Mouse (Mus musculus): ENCODE measurements at regions not wholly inside any gene's neighbourhood (a gene's known extent, or its start where the extent isn't known, plus 50 kb on each side); places are given as distances from the start of the nearest gene placed in this dataset.

GRCm38 (mm10) chr8:56682564-56682963 lies 131.7 kb downstream of the Fbxo8 start:
- no peak for DNase-seq

DNA sequence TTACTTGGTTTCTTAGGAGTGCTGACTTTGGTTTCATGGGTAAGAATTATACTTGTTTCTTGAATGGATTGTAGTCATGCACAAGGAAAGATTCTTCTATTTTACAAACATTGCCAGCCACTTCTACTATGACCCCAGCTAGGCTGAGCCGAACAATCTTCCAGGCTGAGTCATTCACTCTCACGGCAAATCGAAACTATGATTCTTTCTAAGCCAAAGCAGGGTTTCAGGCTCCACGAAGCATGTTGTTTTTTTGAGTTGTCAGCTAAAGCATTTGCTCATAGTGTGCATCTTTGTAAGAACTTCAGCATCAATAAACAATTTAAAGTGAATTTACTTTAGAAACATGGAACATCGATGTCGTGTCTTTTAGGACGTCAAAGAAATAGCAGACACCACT lies 133.5 kb downstream of the Fbxo8 start:
- no peak for DNase-seq

DNA sequence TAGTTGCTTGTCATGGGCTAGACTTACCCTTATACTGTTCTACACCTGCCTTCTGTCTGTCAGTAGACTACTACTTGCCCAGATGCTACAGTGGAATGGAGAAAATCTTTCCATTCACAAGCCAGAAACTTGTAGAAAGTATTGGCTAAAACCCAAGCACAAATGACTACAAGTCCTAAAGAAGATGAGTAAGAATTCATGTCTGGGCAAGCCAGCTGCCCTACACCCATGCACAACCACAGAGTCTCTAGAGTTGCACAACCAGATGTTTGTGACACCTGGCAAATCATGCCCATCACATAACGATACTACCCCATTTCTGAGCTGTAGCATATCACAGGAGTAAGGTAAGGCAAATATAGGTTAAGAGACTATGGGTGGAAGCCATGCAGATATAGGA lies 144.5 kb downstream of the Fbxo8 start:
- DNase-seq: no peak

GRCm38 (mm10) chr8:56700580-56701145 lies 149.8 kb downstream of the Fbxo8 start:
- no peak for DNase-seq

- DNase-seq: no peak
Observed at GRCm38 (mm10) chr8:56706377-56706776, 155.5 kb downstream of the Fbxo8 start.

- no peak for DNase-seq
Observed at GRCm38 (mm10) chr8:56706941-56707706, 156.2 kb downstream of the Fbxo8 start.

DNA sequence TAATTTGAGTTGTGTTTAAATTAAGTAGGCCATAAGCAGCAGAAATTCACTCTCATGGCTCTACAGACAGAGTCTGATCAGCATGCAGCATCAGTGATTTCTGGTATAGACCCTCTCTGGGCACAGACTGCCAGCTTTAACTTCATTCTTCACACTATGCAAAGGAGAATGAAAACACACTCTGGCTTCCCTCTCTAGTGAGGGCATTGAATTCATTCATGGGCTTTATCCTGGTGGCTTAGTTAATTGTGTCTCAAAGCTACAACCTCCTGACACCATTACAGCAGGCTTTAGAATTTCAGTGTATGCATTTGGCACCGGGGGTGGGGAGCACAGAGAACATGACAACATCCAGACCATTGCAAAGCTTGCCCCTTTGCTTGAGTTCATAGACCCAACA lies 169.1 kb downstream of the Fbxo8 start:
- no peak for DNase-seq

- no peak for DNase-seq
Observed at GRCm38 (mm10) chr8:56722473-56723236, 171.8 kb downstream of the Fbxo8 start.

GRCm38 (mm10) chr8:56724607-56725006 lies 173.7 kb downstream of the Fbxo8 start:
- DNase-seq: no peak

GRCm38 (mm10) chr8:56733318-56733717 lies 182.4 kb downstream of the Fbxo8 start:
- no peak for DNase-seq

- no peak for DNase-seq
Observed at GRCm38 (mm10) chr8:56735021-56735420, 184.1 kb downstream of the Fbxo8 start.

GRCm38 (mm10) chr8:56767034-56767433 lies 216.1 kb downstream of the Fbxo8 start:
- DNase-seq: no peak

GRCm38 (mm10) chr8:56784441-56784840 lies 233.6 kb downstream of the Fbxo8 start:
- DNase-seq: no peak

- DNase-seq: no peak
Observed at GRCm38 (mm10) chr8:56789549-56790270, 238.8 kb downstream of the Fbxo8 start.

DNA sequence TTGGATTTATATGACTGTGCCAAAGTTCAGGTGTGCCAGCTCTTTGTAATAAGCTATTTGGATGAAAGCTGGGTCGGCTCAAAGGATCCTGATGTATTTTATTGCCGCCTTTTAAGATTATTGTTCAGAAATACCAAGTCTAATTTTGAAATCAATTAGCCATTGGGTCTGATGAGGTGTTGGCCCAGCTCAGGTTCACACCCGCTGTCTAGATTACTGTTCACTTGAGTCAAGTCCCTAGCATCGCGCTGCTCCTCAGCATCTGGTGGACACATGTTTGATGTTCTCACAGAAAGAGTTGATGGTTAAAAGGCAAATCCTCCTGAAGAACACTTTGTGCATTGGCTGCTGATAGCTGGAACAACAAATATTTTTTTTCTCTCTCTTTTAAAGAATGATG lies 281.8 kb downstream of the Fbxo8 start:
- DNase-seq: no peak

DNA sequence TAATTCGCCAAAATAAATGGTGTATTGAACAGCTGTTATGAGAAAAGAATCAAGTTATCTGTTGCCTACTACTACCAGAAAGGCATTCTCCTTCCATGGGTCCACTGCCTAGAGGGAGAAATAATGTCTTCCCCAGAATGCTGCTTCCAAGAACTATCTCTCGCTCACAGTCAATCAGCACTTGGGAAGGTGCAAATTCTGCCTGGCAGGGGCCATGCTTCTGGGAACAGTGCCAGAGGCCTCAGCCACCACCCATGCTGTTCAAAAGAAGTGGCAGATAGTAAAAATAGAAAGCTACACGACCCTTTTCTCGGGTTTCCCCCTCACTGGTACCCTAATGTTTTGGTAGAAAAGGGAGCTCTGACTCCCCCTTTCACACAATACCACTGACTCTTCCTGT lies 282.2 kb downstream of the Fbxo8 start:
- no peak for DNase-seq

- peak; percentile 2 to 34 for DNase-seq
Observed at GRCm38 (mm10) chr8:56883449-56883848, 332.6 kb downstream of the Fbxo8 start.

- DNase-seq: no peak
Observed at GRCm38 (mm10) chr8:56884195-56884594, 333.3 kb downstream of the Fbxo8 start.

DNA sequence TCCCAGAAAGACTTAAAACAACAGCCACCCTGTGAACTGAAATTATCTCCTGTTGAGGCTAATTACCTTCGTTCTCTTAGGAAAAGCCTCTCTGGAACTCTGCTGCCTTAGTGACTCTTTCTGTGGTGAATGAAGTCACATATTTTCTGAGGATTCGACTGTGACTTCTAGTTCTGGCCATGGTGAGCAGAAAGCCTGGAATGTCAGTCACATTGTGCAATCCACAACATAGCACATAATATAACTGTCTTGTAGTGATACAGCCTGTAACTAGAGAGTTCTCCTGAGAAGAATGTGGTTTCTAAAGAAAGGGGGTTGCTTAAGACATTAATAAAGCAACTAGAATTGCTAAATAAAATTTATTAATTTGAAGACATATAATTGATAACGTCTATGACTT lies 342.7 kb downstream of the Fbxo8 start:
- no peak for DNase-seq

GRCm38 (mm10) chr8:56915362-56915761 lies 364.5 kb downstream of the Fbxo8 start:
- no peak for DNase-seq

DNA sequence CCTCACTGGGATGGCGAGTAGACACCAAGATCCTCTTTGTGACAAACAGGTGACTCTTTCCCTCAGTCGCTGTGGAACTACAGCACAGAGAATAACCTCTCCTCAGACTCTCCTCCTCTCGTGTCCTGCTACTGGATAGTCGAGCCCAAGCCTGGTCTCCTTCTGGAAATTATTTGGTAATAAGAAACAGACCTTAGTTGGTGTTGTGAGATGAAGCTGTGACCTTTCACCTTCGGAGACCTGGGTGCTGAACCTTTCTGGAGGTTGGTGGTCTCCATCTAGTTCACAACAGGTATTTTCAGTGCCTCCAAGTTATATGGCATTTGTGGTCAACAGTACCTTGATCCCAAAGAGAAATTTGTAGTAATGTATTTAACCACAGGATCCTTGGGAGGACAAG lies 365.1 kb downstream of the Fbxo8 start:
- no peak for DNase-seq

DNA sequence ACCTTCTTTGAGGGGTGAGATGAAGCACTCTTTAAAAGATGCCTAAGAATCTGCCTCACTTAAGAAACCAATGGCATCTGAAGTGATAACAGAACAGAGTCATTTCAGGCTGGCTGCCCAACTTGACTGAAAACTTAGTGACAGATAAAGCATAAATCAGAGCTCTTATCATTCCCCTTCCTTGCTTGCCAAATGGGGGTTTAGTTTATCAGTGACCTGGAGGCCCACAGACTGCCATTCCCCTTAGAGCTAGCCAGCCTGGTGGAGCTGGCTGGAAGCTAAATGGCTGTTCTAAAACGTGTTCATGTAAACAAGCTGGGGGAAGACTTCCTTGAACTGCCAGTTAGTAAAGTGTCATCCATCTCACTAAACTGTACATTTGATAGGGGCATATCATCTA lies 373.8 kb downstream of the Fbxo8 start:
- DNase-seq: no peak

DNA sequence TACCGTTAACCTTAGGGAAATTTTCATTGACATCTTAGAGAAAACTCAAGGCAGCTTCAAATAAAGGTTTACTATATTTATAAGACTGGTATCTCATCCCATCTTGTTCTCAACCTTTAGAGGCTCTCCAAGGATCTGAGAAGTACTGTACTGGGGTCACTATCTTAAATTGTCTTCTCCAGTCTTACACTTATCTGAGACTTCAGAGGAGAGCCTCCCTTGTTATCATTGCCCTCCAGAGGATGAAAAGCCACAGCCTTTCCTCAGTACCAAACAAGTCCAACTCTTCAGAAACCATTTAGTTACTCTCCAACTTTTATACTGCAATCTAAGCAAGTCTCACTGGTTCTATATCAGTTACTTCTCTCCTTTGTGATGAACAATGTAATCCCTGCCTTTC lies 376.3 kb downstream of the Fbxo8 start:
- DNase-seq: no peak

Measured in kidney, postnatal 25 days (tissue).